Mouse (Mus musculus): ENCODE data around the gene Itgam.
A peak's percentile ranks its signal among the peaks of the same experiment; 100 is the strongest.
"Not testable (repeated sequence)": the region's sequence is repeated elsewhere in the genome, so short reads cannot be mapped to it uniquely, and the experiment has no call there.

Itgam gene

DNA sequence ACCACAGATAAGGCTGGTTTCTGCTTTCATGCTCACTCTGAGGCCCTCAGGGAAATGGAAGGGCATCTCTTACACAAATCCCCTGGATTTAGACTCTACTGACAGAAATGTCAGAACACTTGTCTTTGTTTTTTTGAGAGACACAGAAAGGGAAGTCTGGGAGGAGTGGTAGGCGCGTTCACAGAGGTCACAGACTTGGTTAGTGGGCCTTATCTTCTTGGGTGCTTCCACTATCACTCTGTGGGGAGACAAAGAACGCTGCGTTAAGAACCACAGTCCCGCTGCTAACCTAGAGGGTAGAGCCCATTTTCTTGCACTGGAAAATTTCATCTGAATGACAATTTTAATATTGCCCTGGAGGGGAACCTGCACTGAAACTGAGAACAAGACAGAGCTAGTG lies 69.7 kb downstream of the Itgam start:
- no peak for DNase-seq

DNA sequence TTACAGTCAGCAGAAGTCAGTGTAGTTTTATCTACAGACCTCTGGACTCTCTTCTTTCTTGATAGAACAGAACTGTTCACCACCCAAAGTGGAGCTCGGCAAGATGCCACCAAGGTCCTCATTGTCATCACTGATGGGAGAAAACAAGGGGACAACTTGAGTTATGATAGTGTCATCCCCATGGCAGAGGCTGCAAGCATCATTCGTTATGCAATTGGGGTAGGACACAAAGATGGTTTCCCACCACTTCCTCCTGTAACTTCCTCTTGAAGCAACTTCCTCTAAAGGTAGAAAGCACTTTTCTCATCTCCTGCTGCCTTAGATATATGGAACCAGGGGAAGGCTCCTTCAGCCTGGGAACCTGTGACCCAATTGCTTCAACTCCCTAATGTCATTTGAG lies 71.2 kb downstream of the Itgam start:
- DNase-seq: no peak

- no peak for DNase-seq
Observed at GRCm38 (mm10) chr7:128136927-128137326, 74.5 kb downstream of the Itgam start.

- peak; percentile 39 to 62 for DNase-seq
Observed at GRCm38 (mm10) chr7:128139611-128140010, 77.2 kb downstream of the Itgam start.

GRCm38 (mm10) chr7:128150970-128151369 lies 88.5 kb downstream of the Itgam start:
- DNase-seq: no peak

DNA sequence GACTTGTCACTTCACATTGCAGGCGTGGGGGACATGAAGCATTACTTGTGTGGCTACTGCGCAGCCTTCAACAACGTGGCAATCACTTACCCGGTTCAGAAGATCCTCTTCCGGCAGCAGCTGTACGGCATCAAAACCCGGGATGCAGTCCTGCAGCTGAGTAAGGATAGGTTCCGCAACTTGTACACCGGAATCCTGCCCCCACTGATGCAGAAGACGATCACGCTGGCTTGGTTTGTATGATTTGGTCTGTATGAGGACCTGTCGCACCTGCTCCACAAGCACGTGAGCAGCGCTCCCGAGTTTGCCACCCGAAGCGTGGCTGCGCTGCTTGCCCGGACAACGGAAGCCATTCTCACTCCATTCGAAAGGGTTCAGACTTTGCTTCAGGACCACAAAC lies 91.6 kb downstream of the Itgam start, which contains the start of gene Itgad:
TSS of gene Itgad (plus strand) at position 301 of the 400 bp plus-strand sequence.
- DNase-seq: no peak

DNA sequence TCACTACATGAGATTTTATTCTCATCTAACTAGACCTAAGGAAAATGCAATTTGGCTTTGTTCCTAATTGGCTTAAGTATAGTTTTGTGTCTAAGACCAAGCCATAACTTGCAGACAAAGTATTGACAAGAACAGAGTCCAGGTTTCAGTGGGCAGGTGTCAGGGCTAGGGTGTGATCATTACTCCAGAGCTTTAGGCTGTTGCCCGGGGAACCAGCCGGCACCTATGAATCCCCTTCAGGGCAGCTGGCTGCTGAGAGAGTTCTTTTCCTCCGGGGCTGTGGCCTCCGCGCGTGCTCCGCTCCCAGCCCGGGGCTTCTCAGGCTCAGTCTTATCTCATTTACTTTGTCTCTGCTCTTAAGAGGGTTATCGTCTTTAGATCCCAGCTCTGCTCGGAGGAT lies 92.5 kb downstream of the Itgam start:
- DNase-seq: no peak

GRCm38 (mm10) chr7:128158688-128159354 lies 96.4 kb downstream of the Itgam start:
- not testable (repeated sequence) for DNase-seq

- no peak for DNase-seq
Observed at GRCm38 (mm10) chr7:128164001-128164400, 101.6 kb downstream of the Itgam start.

GRCm38 (mm10) chr7:128166391-128166790 lies 104.0 kb downstream of the Itgam start:
- DNase-seq: no peak

Measured in cerebellum, postnatal 25 days (tissue).